Mouse (Mus musculus): ENCODE results near the gene Synm.

GRCm38 (mm10) chr7:67715176-67715575, 44.4 kb downstream of the Synm start:
- TF ChIP-seq EP300 (IDR thresholded peaks at IDR 0.05) (no peak), CTCF (IDR thresholded peaks at IDR 0.05) (no peak)
